Mouse (Mus musculus): ENCODE results near the gene Immp2l. TPM values are rescaled to one million over a fixed set of nuclear protein-coding genes. Genes with fewer than 3 reads are reported as not detected.

Gene Immp2l
- polyA plus RNA-seq, 1 experiment = 14.8 TPM

DNA sequence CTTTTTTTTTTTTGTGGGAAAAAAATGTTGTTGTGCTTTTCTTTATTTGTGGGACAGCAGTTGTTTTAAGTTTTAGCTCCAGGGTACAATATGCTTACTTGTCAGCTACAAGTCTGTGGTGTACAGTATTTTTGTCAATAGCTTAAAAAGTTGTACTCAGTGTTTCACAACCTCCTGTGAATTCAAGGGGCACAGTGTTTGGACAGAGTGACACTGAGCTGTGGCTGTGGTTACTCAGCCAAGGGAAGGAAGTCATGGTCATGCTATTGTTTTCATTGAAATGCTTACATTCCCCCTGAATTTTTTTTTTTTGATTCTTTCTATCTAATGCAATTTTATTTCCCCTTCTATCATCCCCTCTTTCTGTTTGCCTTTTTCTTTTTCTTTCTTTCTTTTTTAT, 159.0 kb downstream of the Immp2l start:
- DNase-seq = no peak
- Histone ChIP-seq H3K27me3 (replicated peaks; ENCODE audit: control insufficient read depth, insufficient read depth, low read length) (no peaks in the 10 kb centered on the region; the same call in 1 of the 2 replicates), H3K36me3 (ENCODE audit: control insufficient read depth, insufficient read depth, low read length) (no peaks in the 10 kb centered on the region), H3K4me3 (ENCODE audit: insufficient read depth, low read depth, low read length) (no peak overlapping the region), H3K27ac (ENCODE audit: insufficient read depth, low read depth, low read length) (no peak overlapping the region), H3K4me1 (ENCODE audit: control insufficient read depth, insufficient read depth, low read length) (no peaks in the 10 kb centered on the region)
- TF ChIP-seq POLR2A (IDR thresholded peaks at IDR 0.05; ENCODE audit: low read depth, low read length) (no peak), CTCF (conservative IDR thresholded peaks at IDR 0.05; ENCODE audit: insufficient read depth, insufficient read length, low read depth, low read length) (no peak)

DNA sequence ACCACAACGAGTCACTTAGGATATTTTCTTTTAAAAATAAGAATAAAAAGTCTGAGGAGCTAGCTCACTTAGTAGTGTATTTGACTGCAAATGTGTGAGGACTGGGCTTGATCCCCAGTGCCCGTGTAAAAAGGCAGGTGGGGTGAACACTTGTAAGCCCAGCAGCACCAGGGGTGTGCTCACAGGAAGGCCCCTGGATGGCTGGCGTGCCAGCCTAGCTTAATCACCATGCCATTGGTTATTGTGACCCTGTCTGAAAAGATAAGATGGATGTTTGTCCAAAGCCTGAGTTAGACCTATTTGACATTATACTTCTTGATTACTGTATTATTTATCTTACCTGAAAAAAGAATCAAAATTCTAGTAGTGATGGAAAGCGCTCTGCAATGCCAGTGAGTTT, 161.2 kb downstream of the Immp2l start:
- Histone ChIP-seq H3K27me3 (replicated peaks; ENCODE audit: control insufficient read depth, insufficient read depth, low read length) (no peaks in the 10 kb centered on the region), H3K4me1 (ENCODE audit: control insufficient read depth, insufficient read depth, low read length) (no peaks in the 10 kb centered on the region), H3K36me3 (ENCODE audit: control insufficient read depth, insufficient read depth, low read length) (no peaks in the 10 kb centered on the region), H3K4me3 (ENCODE audit: insufficient read depth, low read depth, low read length) (no peak overlapping the region), H3K27ac (ENCODE audit: insufficient read depth, low read depth, low read length) (no peak overlapping the region)
- DNase-seq = no peak
- TF ChIP-seq CTCF (conservative IDR thresholded peaks at IDR 0.05; ENCODE audit: insufficient read depth, insufficient read length, low read depth, low read length) (no peak), POLR2A (IDR thresholded peaks at IDR 0.05; ENCODE audit: low read depth, low read length) (no peak)
- WGBS = 82% methylated on average over 4 of the region's 4 CpGs

DNA sequence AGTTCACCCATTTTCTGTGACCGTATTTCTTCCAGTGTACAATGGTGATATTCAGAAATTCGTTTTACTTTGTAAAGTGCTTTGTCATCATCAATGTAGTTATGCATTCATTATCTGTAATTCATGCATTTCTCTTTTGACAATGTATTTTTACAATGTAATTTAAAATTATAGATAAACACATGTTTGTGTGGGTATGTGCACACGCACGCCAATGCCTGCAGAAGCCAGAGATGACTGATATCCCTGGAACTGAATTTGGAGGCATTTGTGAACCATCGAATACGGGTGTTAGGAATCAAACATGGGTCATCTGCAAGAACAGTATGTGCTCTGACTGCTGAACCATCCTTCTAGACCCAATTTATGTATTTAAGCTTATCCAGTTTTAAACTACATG, 161.6 kb downstream of the Immp2l start:
- no peak overlapping the region for H3K4me3 ChIP-seq (ENCODE audit: insufficient read depth, low read depth, low read length)
- TF ChIP-seq CTCF (conservative IDR thresholded peaks at IDR 0.05; ENCODE audit: insufficient read depth, insufficient read length, low read depth, low read length) (no peak), POLR2A (IDR thresholded peaks at IDR 0.05; ENCODE audit: low read depth, low read length) (no peak)
- no peaks in the 10 kb centered on the region for H3K4me1 ChIP-seq (ENCODE audit: control insufficient read depth, insufficient read depth, low read length)
- H3K27me3 ChIP-seq (replicated peaks; ENCODE audit: control insufficient read depth, insufficient read depth, low read length) = no peaks in the 10 kb centered on the region
- no peaks in the 10 kb centered on the region for H3K36me3 ChIP-seq (ENCODE audit: control insufficient read depth, insufficient read depth, low read length)
- WGBS = 94% methylated on average over 6 of the region's 6 CpGs
- H3K27ac ChIP-seq (ENCODE audit: insufficient read depth, low read depth, low read length) = no peak overlapping the region
- DNase-seq = no peak

DNA sequence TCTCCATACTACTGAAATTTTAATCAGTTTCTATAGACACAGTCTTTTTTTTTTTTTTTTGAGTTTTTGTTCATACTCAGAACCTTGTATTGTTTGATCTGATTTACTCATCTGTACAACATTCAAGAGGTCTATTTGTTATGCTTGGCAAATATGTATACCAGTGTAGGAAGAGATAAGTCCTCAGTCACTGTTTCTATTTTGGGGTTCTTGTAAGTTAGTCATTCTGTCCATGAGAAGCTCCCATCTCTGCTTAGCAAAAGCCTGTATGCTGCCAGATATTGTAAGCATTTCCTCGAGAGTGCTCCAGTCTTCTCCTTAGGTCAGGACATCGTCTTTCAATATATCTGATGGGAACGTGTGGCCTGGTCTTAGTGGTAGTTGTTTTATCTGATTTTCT, 168.9 kb downstream of the Immp2l start:
- TF ChIP-seq CTCF (conservative IDR thresholded peaks at IDR 0.05; ENCODE audit: insufficient read depth, insufficient read length, low read depth, low read length) (no peak), POLR2A (IDR thresholded peaks at IDR 0.05; ENCODE audit: low read depth, low read length) (no peak)
- WGBS = 64% methylated on average over 3 of the region's 3 CpGs
- Histone ChIP-seq H3K27me3 (replicated peaks; ENCODE audit: control insufficient read depth, insufficient read depth, low read length) (no peaks in the 10 kb centered on the region), H3K27ac (ENCODE audit: insufficient read depth, low read depth, low read length) (no peak overlapping the region), H3K4me1 (ENCODE audit: control insufficient read depth, insufficient read depth, low read length) (no peaks in the 10 kb centered on the region), H3K4me3 (ENCODE audit: insufficient read depth, low read depth, low read length) (no peak overlapping the region), H3K36me3 (ENCODE audit: control insufficient read depth, insufficient read depth, low read length) (no peaks in the 10 kb centered on the region)
- DNase-seq = no peak

DNA sequence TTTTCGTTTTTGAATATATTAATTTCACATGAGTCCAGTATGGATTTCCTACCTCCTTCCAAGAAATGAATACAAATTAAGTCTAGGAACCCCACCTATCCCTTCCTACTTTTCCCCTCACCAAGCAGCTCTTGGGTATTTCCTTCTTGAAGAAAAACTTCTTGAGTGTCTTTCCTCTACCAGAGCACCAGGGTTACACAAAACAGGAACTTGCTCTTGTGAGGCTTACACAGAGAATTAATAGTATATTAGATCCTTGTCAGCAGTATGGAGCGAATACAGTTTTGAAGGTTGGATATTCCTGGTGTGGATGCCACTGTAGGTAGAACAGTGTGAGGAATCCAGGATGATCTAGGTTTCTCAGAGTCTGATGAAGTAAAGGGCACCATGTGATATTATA, 172.5 kb downstream of the Immp2l start:
- no peaks in the 10 kb centered on the region for H3K36me3 ChIP-seq (ENCODE audit: control insufficient read depth, insufficient read depth, low read length)
- no peaks in the 10 kb centered on the region for H3K4me1 ChIP-seq (ENCODE audit: control insufficient read depth, insufficient read depth, low read length)
- no peak overlapping the region for H3K27ac ChIP-seq (ENCODE audit: insufficient read depth, low read depth, low read length)
- H3K27me3 ChIP-seq (replicated peaks; ENCODE audit: control insufficient read depth, insufficient read depth, low read length) = no peaks in the 10 kb centered on the region
- H3K4me3 ChIP-seq (ENCODE audit: insufficient read depth, low read depth, low read length) = no peak overlapping the region
- 86% methylated on average over 2 of the region's 2 CpGs for WGBS
- no peak for TF ChIP-seq CTCF (conservative IDR thresholded peaks at IDR 0.05; ENCODE audit: insufficient read depth, insufficient read length, low read depth, low read length)
- no peak for TF ChIP-seq POLR2A (IDR thresholded peaks at IDR 0.05; ENCODE audit: low read depth, low read length)
- DNase-seq = no peak

DNA sequence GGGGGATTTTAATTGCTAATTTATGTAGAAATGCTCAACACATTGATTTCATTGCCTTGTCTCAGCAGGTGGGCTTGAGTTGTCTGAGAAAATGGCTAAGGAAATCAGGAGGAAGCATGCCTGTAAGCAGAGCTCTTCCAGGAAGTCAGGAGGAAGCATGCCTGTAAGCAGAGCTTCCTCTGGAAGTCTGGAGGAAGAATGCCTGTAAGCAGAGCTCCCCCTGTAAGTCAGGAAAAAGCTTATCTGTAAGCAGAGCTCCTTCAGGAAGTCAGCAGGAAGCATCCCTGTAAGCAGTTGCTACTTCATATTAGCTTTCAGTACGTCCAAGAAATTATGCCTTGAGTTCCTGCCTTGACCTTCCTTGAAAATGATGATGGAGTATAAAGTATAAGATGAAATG, 191.3 kb downstream of the Immp2l start:
- no peak for DNase-seq
- Histone ChIP-seq H3K4me1 (ENCODE audit: control insufficient read depth, insufficient read depth, low read length) (no peaks in the 10 kb centered on the region), H3K4me3 (ENCODE audit: insufficient read depth, low read depth, low read length) (no peak overlapping the region), H3K36me3 (ENCODE audit: control insufficient read depth, insufficient read depth, low read length) (no peaks in the 10 kb centered on the region), H3K27me3 (replicated peaks; ENCODE audit: control insufficient read depth, insufficient read depth, low read length) (no peaks in the 10 kb centered on the region), H3K27ac (ENCODE audit: insufficient read depth, low read depth, low read length) (no peak overlapping the region)
- no peak for TF ChIP-seq CTCF (conservative IDR thresholded peaks at IDR 0.05; ENCODE audit: insufficient read depth, insufficient read length, low read depth, low read length)
- no peak for TF ChIP-seq POLR2A (IDR thresholded peaks at IDR 0.05; ENCODE audit: low read depth, low read length)
- 46% methylated on average over 1 of the region's 1 CpGs for WGBS

DNA sequence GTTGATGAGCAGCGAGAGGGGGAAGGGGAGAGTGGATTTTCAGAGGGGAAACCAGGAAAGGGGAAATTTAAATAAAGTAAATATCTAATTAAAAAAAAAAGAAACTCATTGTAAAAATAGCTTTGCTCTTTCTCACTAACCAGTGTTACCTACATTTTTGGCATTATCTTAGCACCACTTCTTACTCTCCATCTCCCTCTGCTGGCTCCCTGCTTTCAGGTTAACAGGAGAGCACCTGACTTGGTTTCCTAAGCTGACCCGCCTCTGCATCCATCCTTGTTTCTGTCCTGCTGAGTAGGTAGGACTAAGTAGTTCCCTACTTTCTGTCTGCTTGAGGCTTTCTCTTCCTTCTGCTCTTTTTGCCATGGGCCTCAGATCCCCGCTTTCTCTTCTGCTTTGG, 198.0 kb downstream of the Immp2l start:
- Histone ChIP-seq H3K4me1 (ENCODE audit: control insufficient read depth, insufficient read depth, low read length) (no peaks in the 10 kb centered on the region), H3K4me3 (ENCODE audit: insufficient read depth, low read depth, low read length) (no peak overlapping the region), H3K36me3 (ENCODE audit: control insufficient read depth, insufficient read depth, low read length) (no peaks in the 10 kb centered on the region), H3K27me3 (replicated peaks; ENCODE audit: control insufficient read depth, insufficient read depth, low read length) (no peaks in the 10 kb centered on the region), H3K27ac (ENCODE audit: insufficient read depth, low read depth, low read length) (no peak overlapping the region)
- TF ChIP-seq CTCF (conservative IDR thresholded peaks at IDR 0.05; ENCODE audit: insufficient read depth, insufficient read length, low read depth, low read length) (no peak), POLR2A (IDR thresholded peaks at IDR 0.05; ENCODE audit: low read depth, low read length) (no peak)
- 71% methylated on average over 3 of the region's 3 CpGs for WGBS
- DNase-seq = no peak

DNA sequence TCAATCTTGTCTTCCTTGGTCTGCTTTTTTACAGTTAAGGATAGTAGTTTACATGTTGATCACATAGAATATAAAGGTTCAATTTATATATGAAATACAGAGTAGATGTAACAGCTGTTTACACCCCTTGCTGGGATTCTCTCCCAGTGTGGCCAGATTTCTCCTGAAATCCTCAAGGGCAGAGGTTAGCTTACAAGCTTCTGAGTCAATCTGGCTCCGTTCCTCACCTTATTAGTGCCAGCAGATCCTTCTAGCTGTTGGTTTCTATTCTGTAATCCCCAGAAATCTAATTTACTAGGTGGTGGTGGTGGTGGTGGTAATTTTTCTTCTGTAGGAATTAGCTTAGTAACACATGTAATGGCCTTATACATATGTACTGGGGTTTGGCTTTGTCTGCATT, 199.8 kb downstream of the Immp2l start:
- TF ChIP-seq CTCF (conservative IDR thresholded peaks at IDR 0.05; ENCODE audit: insufficient read depth, insufficient read length, low read depth, low read length) (no peak), POLR2A (IDR thresholded peaks at IDR 0.05; ENCODE audit: low read depth, low read length) (no peak)
- H3K4me1 ChIP-seq (ENCODE audit: control insufficient read depth, insufficient read depth, low read length) = no peaks in the 10 kb centered on the region
- DNase-seq = no peak
- no peak overlapping the region for H3K4me3 ChIP-seq (ENCODE audit: insufficient read depth, low read depth, low read length)
- 83% methylated on average over 1 of the region's 1 CpGs for WGBS
- no peak overlapping the region for H3K27ac ChIP-seq (ENCODE audit: insufficient read depth, low read depth, low read length)
- no peaks in the 10 kb centered on the region for H3K27me3 ChIP-seq (replicated peaks; ENCODE audit: control insufficient read depth, insufficient read depth, low read length)
- H3K36me3 ChIP-seq (ENCODE audit: control insufficient read depth, insufficient read depth, low read length) = no peaks in the 10 kb centered on the region

Data from kidney, adult 2 months (tissue).